Mouse (Mus musculus): ENCODE data around the gene Nfib. TPM values are rescaled to one million over a fixed set of nuclear protein-coding genes. Genes with fewer than 3 reads are reported as not detected.

The Nfib gene
- polyA plus RNA-seq, 1 experiment = 3.9 TPM

DNA sequence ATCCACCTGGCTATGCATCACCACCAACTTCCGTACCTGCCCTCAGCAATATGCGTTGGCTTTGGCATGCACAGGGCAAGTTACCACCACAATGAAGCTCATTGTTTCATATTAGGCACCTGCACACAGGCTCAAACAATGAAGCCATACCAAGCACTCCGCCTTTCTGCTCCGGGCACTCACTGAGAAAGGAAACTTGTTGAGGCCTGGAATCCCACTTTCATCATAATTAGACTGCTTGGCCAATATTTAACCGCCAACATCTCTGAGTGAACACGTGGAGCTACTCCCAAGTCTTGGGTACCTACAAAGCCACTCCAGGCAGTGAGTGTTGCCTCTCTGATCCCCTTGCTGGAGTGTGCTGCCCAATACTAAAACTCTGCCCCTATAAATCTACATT, 422.0 kb downstream of the Nfib start:
- no peak for DNase-seq
- no peaks in the 10 kb centered on the region for H3K27me3 ChIP-seq (ENCODE audit: control insufficient read depth, insufficient read depth, low read length)
- H3K36me3 ChIP-seq (ENCODE audit: control insufficient read depth, insufficient read depth, low read length) = no peaks in the 10 kb centered on the region
- no peak overlapping the region for H3K27ac ChIP-seq (ENCODE audit: control insufficient read depth, insufficient read depth, low read length)
- 96% methylated on average over 6 of the region's 6 CpGs for WGBS
- no peaks in the 10 kb centered on the region for H3K4me1 ChIP-seq (replicated peaks; ENCODE audit: control insufficient read depth, insufficient read depth, low read length)
- TF ChIP-seq CTCF (IDR thresholded peaks at IDR 0.05; ENCODE audit: borderline replicate concordance, control insufficient read depth, extremely low read depth, insufficient read depth, low read length, poor library complexity) (no peak), POLR2A (IDR thresholded peaks at IDR 0.05; ENCODE audit: control insufficient read depth, extremely low read depth, insufficient read depth, low read length, poor library complexity) (no peak)
- H3K4me3 ChIP-seq (ENCODE audit: control insufficient read depth, insufficient read depth, low read length) = no peak overlapping the region

GRCm38 (mm10) chr4:82275996-82276395, 429.6 kb downstream of the Nfib start:
- Histone ChIP-seq H3K27ac (ENCODE audit: control insufficient read depth, insufficient read depth, low read length) (no peak overlapping the region), H3K4me3 (ENCODE audit: control insufficient read depth, insufficient read depth, low read length) (no peak overlapping the region), H3K27me3 (ENCODE audit: control insufficient read depth, insufficient read depth, low read length) (no peaks in the 10 kb centered on the region), H3K4me1 (replicated peaks; ENCODE audit: control insufficient read depth, insufficient read depth, low read length) (no peaks in the 10 kb centered on the region), H3K36me3 (ENCODE audit: control insufficient read depth, insufficient read depth, low read length) (no peaks in the 10 kb centered on the region)
- 86% methylated on average over 2 of the region's 2 CpGs for WGBS
- DNase-seq = no peak
- no peak for TF ChIP-seq POLR2A (IDR thresholded peaks at IDR 0.05; ENCODE audit: control insufficient read depth, extremely low read depth, insufficient read depth, low read length, poor library complexity)
- no peak for TF ChIP-seq CTCF (IDR thresholded peaks at IDR 0.05; ENCODE audit: borderline replicate concordance, control insufficient read depth, extremely low read depth, insufficient read depth, low read length, poor library complexity)

DNA sequence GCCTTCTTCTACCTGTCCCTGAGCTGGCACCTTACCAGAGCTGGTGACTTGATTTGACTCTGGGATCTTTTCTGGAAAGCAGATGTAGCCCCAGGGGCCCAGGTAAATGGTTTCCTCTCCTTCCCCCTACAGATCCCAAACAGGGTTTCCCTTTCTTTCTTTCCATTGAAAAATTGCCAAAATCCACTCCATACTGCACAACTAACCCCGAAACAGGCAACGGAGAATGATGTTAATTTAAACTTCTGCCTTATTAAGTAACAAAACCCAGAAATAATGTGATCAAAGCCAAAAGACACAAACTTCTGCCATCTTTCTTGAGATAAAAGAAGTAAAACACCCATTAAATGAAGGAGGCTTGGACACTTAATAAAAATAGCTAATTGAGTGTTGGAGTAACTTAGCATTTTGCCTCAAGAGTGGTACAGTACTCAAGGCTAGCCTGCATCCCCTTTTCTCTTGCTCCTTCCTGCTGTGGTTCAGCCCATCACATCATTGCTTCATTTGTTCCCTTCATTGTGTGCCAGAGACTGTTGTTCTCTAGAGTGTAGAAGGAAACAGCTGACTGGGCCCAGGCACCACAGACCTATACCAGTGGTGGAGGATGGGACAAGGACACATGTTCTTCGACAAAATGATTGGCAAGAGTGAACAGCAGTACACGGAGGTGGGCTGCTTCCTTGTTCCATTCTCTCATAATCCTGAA, 432.3 kb downstream of the Nfib start:
- no peaks in the 10 kb centered on the region for H3K4me1 ChIP-seq (replicated peaks; ENCODE audit: control insufficient read depth, insufficient read depth, low read length)
- DNase-seq = no peak
- H3K36me3 ChIP-seq (ENCODE audit: control insufficient read depth, insufficient read depth, low read length) = no peaks in the 10 kb centered on the region
- 94% methylated on average over 4 of the region's 4 CpGs for WGBS
- H3K27ac ChIP-seq (ENCODE audit: control insufficient read depth, insufficient read depth, low read length) = no peak overlapping the region
- TF ChIP-seq POLR2A (IDR thresholded peaks at IDR 0.05; ENCODE audit: control insufficient read depth, extremely low read depth, insufficient read depth, low read length, poor library complexity) (no peak), CTCF (IDR thresholded peaks at IDR 0.05; ENCODE audit: borderline replicate concordance, control insufficient read depth, extremely low read depth, insufficient read depth, low read length, poor library complexity) (no peak)
- H3K27me3 ChIP-seq (ENCODE audit: control insufficient read depth, insufficient read depth, low read length) = no peaks in the 10 kb centered on the region
- H3K4me3 ChIP-seq (ENCODE audit: control insufficient read depth, insufficient read depth, low read length) = no peak overlapping the region

- Histone ChIP-seq H3K4me1 (replicated peaks; ENCODE audit: control insufficient read depth, insufficient read depth, low read length) (no peaks in the 10 kb centered on the region), H3K27ac (ENCODE audit: control insufficient read depth, insufficient read depth, low read length) (no peak overlapping the region), H3K27me3 (ENCODE audit: control insufficient read depth, insufficient read depth, low read length) (no peaks in the 10 kb centered on the region), H3K4me3 (ENCODE audit: control insufficient read depth, insufficient read depth, low read length) (no peak overlapping the region), H3K36me3 (ENCODE audit: control insufficient read depth, insufficient read depth, low read length) (no peaks in the 10 kb centered on the region)
- TF ChIP-seq POLR2A (IDR thresholded peaks at IDR 0.05; ENCODE audit: control insufficient read depth, extremely low read depth, insufficient read depth, low read length, poor library complexity) = no peak
- no peak for TF ChIP-seq CTCF (IDR thresholded peaks at IDR 0.05; ENCODE audit: borderline replicate concordance, control insufficient read depth, extremely low read depth, insufficient read depth, low read length, poor library complexity)
- 91% methylated on average over 4 of the region's 4 CpGs for WGBS
- DNase-seq = no peak
These were observed 433.5 kb downstream of the Nfib start for GRCm38 (mm10) chr4:82272099-82272498.

DNA sequence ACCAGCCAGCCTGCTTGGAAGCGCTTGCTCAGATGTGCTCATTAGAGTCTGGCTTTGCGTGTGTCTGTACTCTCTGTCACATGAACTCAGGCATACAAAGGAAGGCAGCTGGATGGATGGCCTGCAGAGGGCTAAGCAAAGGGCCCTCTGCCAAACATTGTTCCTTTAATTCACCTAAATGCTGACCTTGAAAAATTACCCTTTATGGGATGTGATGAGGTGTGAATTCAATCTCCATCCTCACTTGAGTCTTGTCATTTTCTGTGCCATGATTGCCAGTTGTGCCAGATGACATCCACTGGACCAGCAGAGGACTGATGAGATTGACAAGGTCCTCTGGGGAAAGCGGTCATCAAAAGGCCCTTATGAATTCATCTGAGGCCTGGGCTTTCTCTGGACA, 434.0 kb downstream of the Nfib start:
- 96% methylated on average over 3 of the region's 3 CpGs for WGBS
- Histone ChIP-seq H3K27me3 (ENCODE audit: control insufficient read depth, insufficient read depth, low read length) (no peaks in the 10 kb centered on the region), H3K27ac (ENCODE audit: control insufficient read depth, insufficient read depth, low read length) (no peak overlapping the region), H3K36me3 (ENCODE audit: control insufficient read depth, insufficient read depth, low read length) (no peaks in the 10 kb centered on the region), H3K4me1 (replicated peaks; ENCODE audit: control insufficient read depth, insufficient read depth, low read length) (no peaks in the 10 kb centered on the region), H3K4me3 (ENCODE audit: control insufficient read depth, insufficient read depth, low read length) (no peak overlapping the region)
- TF ChIP-seq CTCF (IDR thresholded peaks at IDR 0.05; ENCODE audit: borderline replicate concordance, control insufficient read depth, extremely low read depth, insufficient read depth, low read length, poor library complexity) = no peak
- no peak for TF ChIP-seq POLR2A (IDR thresholded peaks at IDR 0.05; ENCODE audit: control insufficient read depth, extremely low read depth, insufficient read depth, low read length, poor library complexity)
- no peak for DNase-seq

DNA sequence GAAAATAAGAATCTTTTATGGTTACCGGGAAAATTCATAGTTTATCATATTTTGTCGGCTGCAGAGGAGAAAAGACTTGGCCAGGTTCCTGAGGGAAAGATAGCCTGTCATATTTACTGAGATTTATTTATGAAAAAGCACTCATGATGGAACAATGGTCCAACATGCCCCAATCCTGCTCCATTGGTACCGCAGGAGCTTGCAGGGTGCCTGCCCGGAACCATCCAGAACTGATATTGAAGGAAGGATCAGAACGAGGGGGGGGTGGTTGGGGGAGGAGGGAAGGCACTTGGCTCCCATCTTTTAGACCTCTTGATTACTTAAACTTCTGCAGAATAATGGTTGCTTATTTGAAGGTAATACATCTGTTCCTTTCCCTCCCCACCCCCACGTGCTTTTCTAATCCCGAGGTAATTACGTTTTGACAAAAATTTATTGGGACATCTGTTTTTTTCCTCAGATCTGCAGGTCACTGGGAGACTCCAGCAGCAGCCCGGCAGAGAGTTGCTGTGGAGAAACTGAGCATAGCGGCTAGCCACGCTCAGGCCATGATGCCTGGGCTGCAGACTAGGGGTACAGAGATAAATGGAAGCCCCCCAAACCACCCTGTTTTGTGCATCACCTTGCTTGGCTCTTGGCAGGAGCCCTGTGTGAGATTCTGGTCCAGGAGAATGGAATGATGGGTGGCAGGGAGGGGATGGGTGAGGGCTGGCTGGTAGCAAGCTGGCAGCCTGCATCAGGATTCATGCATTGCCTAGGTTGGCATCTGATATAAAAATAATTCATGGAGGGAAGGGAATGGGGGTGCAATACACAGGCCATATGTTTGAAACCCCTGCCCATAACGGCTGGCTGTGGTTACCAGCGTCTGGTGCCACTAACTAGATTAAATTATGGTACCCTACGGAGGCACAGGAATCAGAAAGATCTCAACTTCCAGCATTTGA, 437.4 kb downstream of the Nfib start:
- TF ChIP-seq CTCF (IDR thresholded peaks at IDR 0.05; ENCODE audit: borderline replicate concordance, control insufficient read depth, extremely low read depth, insufficient read depth, low read length, poor library complexity) (no peak), POLR2A (IDR thresholded peaks at IDR 0.05; ENCODE audit: control insufficient read depth, extremely low read depth, insufficient read depth, low read length, poor library complexity) (no peak)
- H3K4me1 ChIP-seq (replicated peaks; ENCODE audit: control insufficient read depth, insufficient read depth, low read length) = no peaks in the 10 kb centered on the region
- WGBS = 89% methylated on average over 14 of the region's 14 CpGs
- no peaks in the 10 kb centered on the region for H3K27me3 ChIP-seq (ENCODE audit: control insufficient read depth, insufficient read depth, low read length)
- no peak overlapping the region for H3K4me3 ChIP-seq (ENCODE audit: control insufficient read depth, insufficient read depth, low read length)
- H3K36me3 ChIP-seq (ENCODE audit: control insufficient read depth, insufficient read depth, low read length) = no peaks in the 10 kb centered on the region
- H3K27ac ChIP-seq (ENCODE audit: control insufficient read depth, insufficient read depth, low read length) = no peak overlapping the region
- DNase-seq = no peak

Measured in thymus, adult 2 months (tissue).